Mouse (Mus musculus) ES-E14 (cell line): ENCODE data around the gene Traf1. TPM values are rescaled to one million over a fixed set of nuclear protein-coding genes. Genes with fewer than 3 reads are reported as not detected.

Experiments used
- DNase-seq: peaks from one replicate; pipeline ENCODE4 v3.0.0-alpha.2; 2013; ENCODE audit warnings: low read depth, low spot score
- H3K27ac ChIP-seq: 2 replicates; pipeline ENCODE4 v1.5.1; 2012; ENCODE audit warnings: low read depth, mild to moderate bottlenecking, low read length, moderate library complexity, mixed read lengths; ENCODE audit not compliant: poor library complexity, insufficient read depth, severe bottlenecking
- H3K36me3 ChIP-seq: 2 replicates; pipeline ENCODE4 v1.6.1; 2012; ENCODE audit warnings: mild to moderate bottlenecking, low read length, moderate library complexity, mixed read lengths; ENCODE audit not compliant: control insufficient read depth, poor library complexity, insufficient read depth, severe bottlenecking
- H3K4me1 ChIP-seq, 2 experiments: fragments of 150-350 bp in 1 of 2; sonication (generic) in 1 of 2; 2 replicates each; pipeline ENCODE4 v1.6.1; 2012; ENCODE audit warnings: low read length in 2 of 2, mild to moderate bottlenecking in 1 of 2, mixed read lengths in 1 of 2; ENCODE audit not compliant: control insufficient read depth in 2 of 2, insufficient read depth in 2 of 2, poor library complexity in 1 of 2
- H3K4me3 ChIP-seq, 2 experiments: fragments of 150-350 bp in 1 of 2; sonication (generic) in 1 of 2; 2 replicates each; pipeline ENCODE4 v1.5.1; 2012; ENCODE audit warnings: low read length in 2 of 2, low read depth in 1 of 2, mild to moderate bottlenecking in 1 of 2, mixed read lengths in 1 of 2; ENCODE audit not compliant: insufficient read depth in 1 of 2, poor library complexity in 1 of 2, severe bottlenecking in 1 of 2
- H3K9ac ChIP-seq: 2 replicates; pipeline ENCODE4 v1.6.1; 2012; ENCODE audit warnings: low read depth, mild to moderate bottlenecking, low read length, mixed read lengths; ENCODE audit not compliant: poor library complexity, insufficient read depth, severe bottlenecking
- H3K9me3 ChIP-seq: fragments of 150-350 bp; sonication (generic); 2 replicates; pipeline ENCODE4 v1.6.1; 2012; ENCODE audit warnings: low read depth, mild to moderate bottlenecking, low read length; ENCODE audit not compliant: control insufficient read depth, insufficient read depth
- CHD2 ChIP-seq: IDR thresholded peaks from 2 replicates; pipeline ENCODE4 v1.6.1; 2014; ENCODE audit warnings: mild to moderate bottlenecking, low read depth, low read length, inconsistent platforms
- HCFC1 ChIP-seq: IDR thresholded peaks from 2 replicates; pipeline ENCODE4 v1.6.1; 2012; ENCODE audit warnings: low read length, inconsistent platforms, borderline replicate concordance; ENCODE audit not compliant: insufficient read depth
- MAFK ChIP-seq: IDR thresholded peaks from 2 replicates; pipeline ENCODE4 v1.6.1; 2014; ENCODE audit warnings: mild to moderate bottlenecking, low read depth, low read length, inconsistent platforms; ENCODE audit not compliant: insufficient read depth
- ZC3H11A ChIP-seq: IDR thresholded peaks from 2 replicates; pipeline ENCODE4 v1.6.1; 2012; ENCODE audit warnings: low read depth, mild to moderate bottlenecking, inconsistent platforms, low read length, borderline replicate concordance
- ZNF384 ChIP-seq: IDR thresholded peaks from 2 replicates; pipeline ENCODE4 v1.6.1; 2012; ENCODE audit warnings: low read depth, low read length, inconsistent platforms
- in situ Hi-C, 2 experiments: fragments of 600-800 bp; cut with MboI; formaldehyde crosslinking; loops; one replicate each; pipeline ENCODE4 v1.15.1; 2025; ENCODE audit warnings: low sequenced_read_pairs in 2 of 2, inconsistent platforms in 1 of 2; ENCODE audit not compliant: unreplicated experiment in 2 of 2
- total RNA-seq: library from RNA; depleted of rRNA; stranded (reverse); fragments of 300-350 nt; gene quantifications from 2 replicates; pipeline ENCODE4 v1.2.3, GENCODE M21; 2012

The Traf1 gene
- total RNA-seq, 1 experiment = 1.3 TPM

- Histone ChIP-seq H3K9me3 (no peaks in the 10 kb centered on the region), H3K9ac (no peak overlapping the region), H3K27ac (no peak overlapping the region), H3K4me1 (peaks cover 0 to 7% of the 10 kb centered on the region in 2 experiments; a peak in 1 of 4 replicates), H3K4me3 (no peak overlapping the region), H3K36me3 (no peaks in the 10 kb centered on the region)
- no peak for TF ChIP-seq MAFK
- in situ Hi-C loops = no loop called here
- no peak for DNase-seq
These were observed 57.7 kb downstream of the Traf1 start for GRCm38 (mm10) chr2:34903652-34904405.

DNA sequence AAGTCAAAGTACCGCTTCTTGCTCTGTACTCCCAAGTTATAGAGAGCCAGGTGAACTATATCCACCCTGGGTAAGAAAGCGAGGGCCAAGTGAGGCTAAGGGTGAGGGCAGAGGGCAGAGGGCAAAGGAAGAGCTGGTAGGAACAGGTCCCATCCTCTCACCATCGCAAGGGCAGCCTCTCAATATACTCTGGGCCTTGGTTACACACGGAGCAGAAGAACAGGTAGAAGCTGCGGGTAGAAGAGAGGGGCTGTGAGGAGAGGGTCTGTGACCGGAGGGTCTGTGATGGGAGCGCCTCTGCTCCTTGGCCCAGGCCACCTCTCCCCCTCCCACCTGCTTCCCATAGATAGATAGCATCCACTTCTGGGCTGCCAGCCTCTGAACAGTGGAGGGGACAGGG is 58.4 kb downstream of the Traf1 start:
- Histone ChIP-seq H3K9ac (no peak overlapping the region), H3K9me3 (no peaks in the 10 kb centered on the region), H3K4me3 (no peak overlapping the region), H3K4me1 (peaks cover 0 to 7% of the 10 kb centered on the region in 2 experiments; a peak in 1 of 4 replicates), H3K36me3 (no peaks in the 10 kb centered on the region), H3K27ac (no peak overlapping the region)
- TF ChIP-seq MAFK (no peak), HCFC1 (no peak), CHD2 (no peak), ZC3H11A (no peak), ZNF384 (no peak)
- in situ Hi-C loops = no loop called here
- DNase-seq = no peak

DNA sequence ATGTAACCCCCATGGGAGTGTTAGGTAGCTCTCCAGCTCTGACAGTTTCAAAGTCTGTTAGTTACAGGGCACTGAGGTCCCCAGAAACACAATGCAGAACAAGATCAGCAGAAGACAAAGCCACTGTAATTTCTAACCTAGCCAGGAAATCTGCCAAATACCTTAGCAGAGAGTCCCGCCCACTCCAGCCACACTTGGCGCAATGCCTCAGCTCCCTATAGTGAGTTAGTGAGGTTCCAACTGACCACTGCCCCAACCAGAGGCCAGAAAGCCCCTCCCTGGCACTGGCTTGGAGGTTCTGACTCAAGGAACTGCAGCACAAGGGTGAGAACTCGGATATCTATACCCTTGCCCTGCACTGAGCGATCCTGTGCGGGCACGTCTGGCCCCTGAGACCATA is 58.8 kb downstream of the Traf1 start:
- DNase-seq = no peak
- no peak for TF ChIP-seq CHD2
- TF ChIP-seq MAFK = no peak
- TF ChIP-seq ZNF384 = no peak
- no peak for TF ChIP-seq HCFC1
- TF ChIP-seq ZC3H11A = no peak
- in situ Hi-C loops = no loop called here

DNA sequence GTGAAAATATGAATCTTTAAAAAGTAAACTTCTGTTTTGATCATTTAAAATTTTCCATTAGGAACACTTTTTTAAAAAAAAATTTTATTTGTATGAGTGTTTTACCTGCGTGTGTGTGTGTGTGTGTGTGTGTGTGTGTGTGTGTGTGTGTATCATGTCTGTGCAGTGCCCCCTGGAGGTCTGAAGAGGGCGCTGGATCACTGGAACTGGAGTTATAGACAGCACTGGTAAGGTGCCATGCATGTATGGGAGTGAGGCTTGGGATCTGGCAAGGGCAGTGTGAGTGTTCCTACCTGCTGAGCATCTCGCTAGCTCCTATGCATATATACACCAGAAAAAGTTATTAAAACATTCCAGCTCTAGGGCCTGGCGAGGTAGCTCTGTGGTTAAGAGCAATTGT is 59.8 kb downstream of the Traf1 start:
- DNase-seq = no peak
- H3K4me3 ChIP-seq = no peak overlapping the region
- H3K27ac ChIP-seq = no peak overlapping the region
- H3K36me3 ChIP-seq = 0 out of 2 replicates have a peak, but pooled peaks cover 1% of the 10 kb centered on the region
- no peak overlapping the region for H3K9ac ChIP-seq
- TF ChIP-seq MAFK = no peak
- TF ChIP-seq ZC3H11A = no peak
- no peak for TF ChIP-seq CHD2
- TF ChIP-seq ZNF384 = no peak
- no peak for TF ChIP-seq HCFC1
- in situ Hi-C loops = no loop called here
- peaks cover 0 to 11% of the 10 kb centered on the region in 2 experiments; a peak in 2 of 4 replicates for H3K4me1 ChIP-seq
- H3K9me3 ChIP-seq = no peaks in the 10 kb centered on the region

More for the DNA sequence above, 58.8 kb downstream of the Traf1 start:
- Histone ChIP-seq H3K9ac (no peak overlapping the region), H3K4me3 (no peak overlapping the region), H3K36me3 (0 out of 2 replicates have a peak, but pooled peaks cover 1% of the 10 kb centered on the region), H3K4me1 (peaks cover 0 to 9% of the 10 kb centered on the region in 2 experiments; a peak in 2 of 4 replicates), H3K27ac (no peak overlapping the region), H3K9me3 (no peaks in the 10 kb centered on the region)

DNA sequence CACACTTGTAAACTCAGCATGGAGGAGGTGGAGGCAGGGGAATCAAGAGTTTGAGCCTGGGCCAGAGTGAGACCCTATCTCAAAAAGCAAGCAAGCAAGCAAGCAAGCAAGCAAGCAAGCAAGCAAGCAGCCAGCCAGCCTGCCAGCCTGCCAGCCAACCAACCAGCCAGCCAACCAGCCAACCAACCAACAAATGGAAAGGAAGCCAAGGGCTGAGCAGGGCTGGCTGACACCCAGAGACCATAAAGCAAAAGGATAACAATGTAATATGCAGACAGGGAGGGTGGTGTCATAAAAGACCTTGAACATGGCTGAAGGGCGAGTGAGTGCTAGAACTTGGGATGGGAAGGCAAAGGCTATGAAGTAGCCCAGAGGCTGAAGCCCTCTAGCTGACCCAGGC is 61.2 kb downstream of the Traf1 start:
- H3K27ac ChIP-seq = no peak overlapping the region
- no peak for DNase-seq
- 0 out of 2 replicates have a peak, but pooled peaks cover 1% of the 10 kb centered on the region for H3K36me3 ChIP-seq
- no peak overlapping the region for H3K4me3 ChIP-seq
- no peaks in the 10 kb centered on the region for H3K9me3 ChIP-seq
- in situ Hi-C loops = no loop called here
- no peak for TF ChIP-seq HCFC1
- no peak for TF ChIP-seq ZNF384
- TF ChIP-seq MAFK = no peak
- H3K9ac ChIP-seq = no peak overlapping the region
- peaks cover 0 to 10% of the 10 kb centered on the region in 2 experiments; a peak in 2 of 4 replicates for H3K4me1 ChIP-seq
